Mouse (Mus musculus) E14TG2a.4 (cell line): ENCODE data around the gene Ccdc40.

Experiments used
- CTCF ChIP-seq: conservative IDR thresholded peaks from 2 replicates; pipeline ENCODE4 v1.5.1; 2014; ENCODE audit warnings: low read length
- NANOG ChIP-seq: IDR thresholded peaks from 2 replicates; pipeline ENCODE4 v1.6.1; 2014; ENCODE audit warnings: borderline replicate concordance, low read length, mixed read lengths
- POU5F1 ChIP-seq: IDR thresholded peaks from 2 replicates; pipeline ENCODE4 v1.6.1; 2014; ENCODE audit warnings: low read length, borderline replicate concordance

GRCm38 (mm10) chr11:119300986-119301385 is 72.6 kb downstream of the Ccdc40 start:
- TF ChIP-seq CTCF (no peak), NANOG (no peak), POU5F1 (no peak)
